8 mouse cellular contexts compared by ENCODE assay signal in the genomic region with DNA sequence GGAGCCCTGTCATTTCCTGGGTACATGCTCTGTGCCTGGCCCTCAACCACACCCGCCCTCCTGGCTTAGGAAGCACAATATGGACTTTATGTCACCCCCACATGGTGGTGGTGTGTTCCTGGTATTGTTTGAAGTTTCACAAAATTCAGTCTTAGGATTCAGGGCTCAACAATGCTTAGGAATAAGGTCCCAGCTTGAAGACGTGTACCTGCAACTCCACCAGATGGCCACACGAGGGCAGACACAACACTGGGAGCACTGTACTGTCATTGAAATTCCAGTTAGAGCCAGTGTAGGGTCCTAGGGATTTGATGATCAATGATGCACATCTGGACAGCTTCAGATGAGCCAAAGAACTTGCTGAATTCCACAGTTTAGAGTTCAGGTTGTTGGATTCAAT. TPM values are rescaled to one million over a fixed set of nuclear protein-coding genes. Genes with fewer than 3 reads are reported as not detected.
A peak's percentile ranks its signal among the peaks of the same experiment; 100 is the strongest.
DNase-seq lines count a peak whose midpoint lies in the region; ATAC-seq and TF ChIP-seq lines count a peak whose summit lies in the region.

No protein-coding gene starts in this region.

- H3K9ac ChIP-seq in kidney, embryonic 16.5 days (replicated peaks; ENCODE audit: low read length), result no peak overlapping the region
- H3K9ac ChIP-seq in hindbrain, embryonic 14.5 days, result no peak overlapping the region

- no peak for TF ChIP-seq POLR2A in cortical plate, adult 2 months (IDR thresholded peaks at IDR 0.05; ENCODE audit: extremely low read depth, insufficient read depth, low read length)

- H3K27ac ChIP-seq in kidney, embryonic 16.5 days (ENCODE audit: low read length), result no peak overlapping the region
- H3K27ac ChIP-seq in cortical plate, adult 2 months (ENCODE audit: insufficient read depth, low read length), result no peak overlapping the region
- no peak overlapping the region for H3K27ac ChIP-seq in hindbrain, embryonic 14.5 days

- H3K4me3 ChIP-seq in kidney, embryonic 16.5 days (ENCODE audit: low read length), result no peak overlapping the region
- H3K4me3 ChIP-seq in cortical plate, adult 2 months (ENCODE audit: insufficient read depth, low read length), result no peak overlapping the region
- no peak overlapping the region for H3K4me3 ChIP-seq in hindbrain, embryonic 14.5 days (replicated peaks; ENCODE audit: low read length)

- DNase-seq in kidney, adult 18-20 months, result peak; percentile 43
- DNase-seq in NIH3T3 (ENCODE audit: low read depth), result peak; percentile 74
- DNase-seq in hindbrain, embryonic 14.5 days (ENCODE audit: low spot score), result peak; percentile 79
- peak; percentile 31 for DNase-seq in lung, postnatal 10 days
- peak; percentile 74 to 75 for DNase-seq in right cerebral cortex, adult 2 months (ENCODE audit: low spot score in 2 of 2)

- peak; percentile 88 for TF ChIP-seq CTCF in cortical plate, adult 2 months (IDR thresholded peaks at IDR 0.05; ENCODE audit: extremely low read depth, insufficient read depth, low read length)

- no peak for ATAC-seq in kidney, embryonic 16.5 days (ENCODE audit: low FRiP score, low TSS enrichment)
- peak; percentile 32; the same call in 1 of the 2 replicates for ATAC-seq in hindbrain, embryonic 14.5 days (ENCODE audit: low FRiP score)
- no peak for ATAC-seq in activated CD4-positive, CD25-positive, alpha-beta regulatory T cell, adult 4 months

- no peaks in the 10 kb centered on the region for H3K27me3 ChIP-seq in kidney, embryonic 16.5 days (ENCODE audit: insufficient read depth, low read length)
- H3K27me3 ChIP-seq in hindbrain, embryonic 14.5 days (ENCODE audit: control insufficient read depth, insufficient read depth, low read length), result no peaks in the 10 kb centered on the region

- H3K9me3 ChIP-seq in kidney, embryonic 16.5 days (ENCODE audit: low read length), result no peaks in the 10 kb centered on the region
- no peaks in the 10 kb centered on the region for H3K9me3 ChIP-seq in hindbrain, embryonic 14.5 days (ENCODE audit: control insufficient read depth, low read length)

- no peaks in the 10 kb centered on the region for H3K36me3 ChIP-seq in kidney, embryonic 16.5 days (ENCODE audit: insufficient read depth, low read length)
- H3K36me3 ChIP-seq in hindbrain, embryonic 14.5 days (replicated peaks; ENCODE audit: control insufficient read depth, insufficient read depth), result peaks cover 87% of the 10 kb centered on the region

- H3K4me2 ChIP-seq in kidney, embryonic 16.5 days (replicated peaks; ENCODE audit: low read depth, low read length), result no peak overlapping the region
- H3K4me2 ChIP-seq in hindbrain, embryonic 14.5 days (replicated peaks), result no peak overlapping the region

- WGBS in kidney, embryonic 16.5 days, result 21% methylated on average over 3 of the region's 3 CpGs
- 20% methylated on average over 3 of the region's 3 CpGs for WGBS in hindbrain, embryonic 14.5 days

- H3K4me1 ChIP-seq in kidney, embryonic 16.5 days (ENCODE audit: insufficient read depth, low read length), result no peaks in the 10 kb centered on the region
- no peaks in the 10 kb centered on the region for H3K4me1 ChIP-seq in cortical plate, adult 2 months (ENCODE audit: control insufficient read depth, insufficient read depth, low read length)
- H3K4me1 ChIP-seq in hindbrain, embryonic 14.5 days (replicated peaks; ENCODE audit: control insufficient read depth, insufficient read depth, low read length), result no peaks in the 10 kb centered on the region

RNA-seq across cellular contexts. Expression of a gene that starts 47.5 kb away (rescaled TPM):
- 25.6 and 26.8 TPM in 2 replicates for polyA plus RNA-seq in kidney, embryonic 16.5 days (2015; fragmentation: Nextera tagmentation; extraction: Ambion mirVana)
- 15.5 and 22.1 TPM in 2 replicates for polyA plus RNA-seq in cortical plate, adult 2 months (2012; rRNA removed)
- 2.4 and 3.1 TPM in 2 replicates for polyA plus RNA-seq in hindbrain, embryonic 14.5 days (2014; fragmentation: Nextera tagmentation; extraction: Ambion mirVana)
- polyA plus RNA-seq in activated CD4-positive, CD25-positive, alpha-beta regulatory T cell, adult 4 months (2017; shearing (Covaris generic)), result not detected

RNA-seq across cellular contexts. Expression of a gene that starts 47.5 kb away (rescaled TPM):
- polyA plus RNA-seq in kidney, embryonic 16.5 days (2015; fragmentation: Nextera tagmentation; extraction: Ambion mirVana), result 9.8 and 12.9 TPM in 2 replicates
- polyA plus RNA-seq in cortical plate, adult 2 months (2012; rRNA removed), result 194 and 217 TPM in 2 replicates
- polyA plus RNA-seq in hindbrain, embryonic 14.5 days (2014; fragmentation: Nextera tagmentation; extraction: Ambion mirVana), result 907 and 1,000 TPM in 2 replicates
- polyA plus RNA-seq in activated CD4-positive, CD25-positive, alpha-beta regulatory T cell, adult 4 months (2017; shearing (Covaris generic)), result 10 to 100 TPM; 11.2 to 11.5 TPM

RNA-seq across cellular contexts. Expression of a gene that starts 49.1 kb away (rescaled TPM):
- 25.6 and 25.7 TPM in 2 replicates for polyA plus RNA-seq in kidney, embryonic 16.5 days (2015; fragmentation: Nextera tagmentation; extraction: Ambion mirVana)
- polyA plus RNA-seq in cortical plate, adult 2 months (2012; rRNA removed), result 20.5 and 27.4 TPM in 2 replicates
- polyA plus RNA-seq in hindbrain, embryonic 14.5 days (2014; fragmentation: Nextera tagmentation; extraction: Ambion mirVana), result 4.6 and 5.8 TPM in 2 replicates
- not detected for polyA plus RNA-seq in activated CD4-positive, CD25-positive, alpha-beta regulatory T cell, adult 4 months (2017; shearing (Covaris generic))

Comparison
In these comparisons a context has a peak if more than half of its experiments do, and no peak if none do; other contexts are left out.
1. RNA of a gene that starts 47.5 kb away (polyA plus RNA-seq): 907 to 1,000 TPM in hindbrain, embryonic 14.5 days and 194 to 217 TPM in cortical plate, adult 2 months; 11.2 to 11.5 TPM in activated CD4-positive, CD25-positive, alpha-beta regulatory T cell, adult 4 months and 9.8 to 12.9 TPM in kidney, embryonic 16.5 days; every median in the first group is over 10 times any median in the second.
2. Peak in every context shown above with its lines, with median percentiles within 50 percentile points of each other: DNase-seq.